Mouse (Mus musculus) cerebellum, postnatal 36 days (tissue): ENCODE data around the gene Tln1.
"Not testable (repeated sequence)": the region's sequence is repeated elsewhere in the genome, so short reads cannot be mapped to it uniquely, and the experiment has no call there.

ENCODE experiments used
- DNase-seq, 2 experiments: peaks; one replicate each; pipeline ENCODE4 v3.0.0; 2021 to 2022; ENCODE audit warnings: mixed read lengths in 2 of 2

The Tln1 gene

DNA sequence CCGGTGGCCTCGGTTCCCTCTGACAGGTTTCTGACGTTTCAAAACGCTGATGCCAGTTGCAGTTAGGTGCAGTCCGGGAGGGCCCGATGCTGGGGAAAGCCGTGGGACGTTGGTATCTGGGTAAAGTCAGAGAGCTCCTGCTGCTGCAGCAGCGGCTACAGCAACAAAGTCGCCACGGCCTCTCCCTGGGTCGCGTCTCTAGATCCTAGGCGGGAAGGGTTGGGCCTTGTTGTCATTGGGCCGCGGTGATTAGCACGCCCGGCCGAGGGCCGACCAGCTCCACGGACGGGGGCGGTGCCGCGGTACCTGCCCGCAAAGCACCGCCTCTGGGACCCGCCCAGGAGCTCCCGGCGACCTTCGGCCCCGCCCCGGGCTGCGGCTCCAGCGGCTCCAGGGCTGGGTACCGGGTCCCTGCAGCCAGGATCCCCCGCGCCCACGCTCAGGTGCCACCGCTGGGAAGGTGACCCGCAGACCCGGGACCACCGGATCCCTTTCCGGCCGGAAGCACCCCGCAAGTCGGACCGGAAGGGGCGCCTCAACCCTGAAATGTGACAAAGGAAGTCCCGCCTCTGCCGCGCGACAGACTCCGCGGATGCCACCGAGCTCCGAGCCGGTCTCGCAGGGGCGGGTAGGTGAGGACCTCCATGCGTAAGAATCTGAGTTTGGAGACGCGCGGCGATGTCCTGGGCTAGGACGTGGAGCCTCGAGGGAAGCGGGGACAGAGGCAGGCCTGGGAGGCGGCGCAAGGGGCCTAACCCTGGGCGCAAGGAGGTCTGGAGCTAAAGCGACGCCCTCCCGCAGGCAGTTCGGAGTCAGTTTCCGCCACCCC lies 16.1 kb upstream of the Tln1 start, which contains the start of the genes Rgp1 and Gba2:
Gene Rgp1, plus strand, starts transcription at position 340 of the 829 bp plus-strand sequence.
Gene Gba2, minus strand, starts transcription at position 498 of the 829 bp plus-strand sequence.
- DNase-seq: peak; percentile 87

DNA sequence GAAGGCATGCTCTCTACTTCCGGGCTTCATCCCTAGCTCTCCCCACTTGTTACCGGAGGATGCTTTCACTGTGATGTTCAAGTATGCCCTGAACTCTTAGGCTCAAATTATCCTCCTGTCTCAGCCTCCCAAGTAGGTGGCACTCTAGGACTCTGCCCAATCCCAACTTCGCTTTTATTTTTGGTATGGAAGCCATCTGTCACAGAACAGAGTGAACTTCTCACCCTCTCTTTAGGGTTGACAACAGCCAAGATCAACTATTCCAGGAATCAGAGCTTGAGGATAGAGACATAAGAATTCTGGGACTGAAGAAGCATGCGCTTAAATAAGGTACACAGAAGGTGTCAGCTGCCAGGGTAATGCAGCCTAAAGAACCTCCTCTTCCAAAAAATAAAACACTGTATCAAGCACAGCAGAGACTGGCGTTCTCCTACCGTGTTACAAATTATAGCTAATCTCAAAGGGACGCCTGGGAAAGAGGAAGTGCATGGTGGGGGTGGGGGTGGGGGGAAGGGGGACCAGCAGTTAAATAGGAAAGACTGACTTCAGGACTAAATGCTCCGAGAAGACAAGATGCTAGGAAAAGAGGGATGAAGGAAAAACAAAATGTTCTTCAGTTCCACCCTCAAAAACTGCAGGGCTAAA lies 14.9 kb upstream of the Tln1 start:
- DNase-seq: no peak

GRCm38 (mm10) chr4:43575356-43575755 lies 12.9 kb upstream of the Tln1 start:
- no peak for DNase-seq

GRCm38 (mm10) chr4:43573561-43573960 lies 11.1 kb upstream of the Tln1 start:
- no peak for DNase-seq

DNA sequence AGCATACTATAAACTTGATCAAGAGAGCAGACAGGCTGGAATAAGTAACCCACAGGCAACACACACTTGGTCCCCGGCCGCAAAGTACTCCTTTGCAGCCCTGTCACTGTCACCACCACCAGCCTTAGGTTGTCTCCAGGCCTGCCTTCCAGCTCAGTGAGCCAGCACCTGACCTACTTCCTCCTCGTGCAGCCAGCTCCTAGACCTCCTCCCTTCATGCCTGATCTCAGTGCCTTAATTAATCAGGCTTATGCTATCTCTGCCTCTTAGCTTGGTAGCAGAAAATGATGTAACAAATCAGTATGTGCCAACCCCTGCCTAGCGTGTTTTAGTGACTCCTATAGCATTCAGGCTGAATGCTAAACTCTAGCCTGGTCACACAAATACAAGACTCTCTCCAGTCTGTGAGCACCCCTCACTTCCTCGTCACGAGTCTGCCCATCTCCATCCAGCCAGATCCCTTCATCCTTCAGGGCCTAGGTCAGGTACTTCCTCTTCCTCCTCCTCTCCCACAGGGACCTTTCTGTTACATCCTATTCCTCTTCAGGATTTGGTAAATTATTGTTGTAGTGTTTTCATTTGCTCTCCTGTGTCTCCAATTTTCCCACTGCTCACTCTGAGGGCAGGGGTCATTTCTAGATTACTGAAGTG lies 9.0 kb upstream of the Tln1 start:
- DNase-seq: no peak

DNA sequence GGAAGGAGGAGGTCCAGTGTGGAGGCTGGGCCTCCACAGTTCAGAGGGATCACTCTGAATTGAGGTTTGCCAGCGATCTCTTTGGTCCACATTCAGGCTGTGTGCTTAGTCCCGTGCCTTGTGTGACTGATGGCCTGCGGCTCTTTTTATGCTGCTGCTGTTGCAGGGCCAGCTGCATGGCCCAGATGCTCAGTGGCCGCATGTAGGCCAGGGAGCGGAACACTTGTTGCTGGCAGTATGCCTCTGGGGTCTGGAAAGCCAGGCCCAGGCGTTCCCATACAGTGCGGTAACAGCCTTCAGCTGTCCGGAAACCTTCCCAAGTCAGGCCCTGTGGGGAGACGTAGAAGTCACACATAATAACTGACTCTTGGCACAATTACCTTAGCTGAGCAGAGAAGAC lies 4.6 kb upstream of the Tln1 start:
- no peak for DNase-seq

DNA sequence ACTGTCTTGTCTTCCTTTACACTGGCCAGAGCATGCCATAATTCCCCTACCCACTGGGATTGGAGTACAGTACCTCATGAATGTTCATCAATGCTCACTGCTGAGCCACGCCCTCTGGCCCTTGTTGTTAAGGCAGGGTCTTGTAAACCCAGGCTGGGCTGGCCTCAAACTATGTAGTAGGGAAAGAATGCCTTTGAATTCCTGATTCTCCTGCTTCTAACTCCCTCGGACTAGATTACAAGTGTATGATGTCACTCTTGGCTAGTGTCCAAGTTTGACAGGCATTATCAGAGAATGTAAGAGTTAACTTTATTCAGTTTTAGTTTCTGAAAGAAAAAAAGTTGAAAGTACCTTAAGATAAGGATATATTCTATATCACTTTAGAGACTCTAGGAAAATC lies 1.7 kb upstream of the Tln1 start:
- no peak for DNase-seq

- DNase-seq: no peak
Observed at GRCm38 (mm10) chr4:43563601-43563875, 1.0 kb upstream of the Tln1 start.

GRCm38 (mm10) chr4:43562769-43563600 lies 494 bp upstream of the Tln1 start:
- no peak for DNase-seq

GRCm38 (mm10) chr4:43561436-43561996 lies 975 bp downstream of the Tln1 start:
- no peak for DNase-seq

GRCm38 (mm10) chr4:43560976-43561375 lies 1.5 kb downstream of the Tln1 start:
- DNase-seq: no peak

- DNase-seq: no peak
Observed at GRCm38 (mm10) chr4:43560243-43560611, 2.3 kb downstream of the Tln1 start.

DNA sequence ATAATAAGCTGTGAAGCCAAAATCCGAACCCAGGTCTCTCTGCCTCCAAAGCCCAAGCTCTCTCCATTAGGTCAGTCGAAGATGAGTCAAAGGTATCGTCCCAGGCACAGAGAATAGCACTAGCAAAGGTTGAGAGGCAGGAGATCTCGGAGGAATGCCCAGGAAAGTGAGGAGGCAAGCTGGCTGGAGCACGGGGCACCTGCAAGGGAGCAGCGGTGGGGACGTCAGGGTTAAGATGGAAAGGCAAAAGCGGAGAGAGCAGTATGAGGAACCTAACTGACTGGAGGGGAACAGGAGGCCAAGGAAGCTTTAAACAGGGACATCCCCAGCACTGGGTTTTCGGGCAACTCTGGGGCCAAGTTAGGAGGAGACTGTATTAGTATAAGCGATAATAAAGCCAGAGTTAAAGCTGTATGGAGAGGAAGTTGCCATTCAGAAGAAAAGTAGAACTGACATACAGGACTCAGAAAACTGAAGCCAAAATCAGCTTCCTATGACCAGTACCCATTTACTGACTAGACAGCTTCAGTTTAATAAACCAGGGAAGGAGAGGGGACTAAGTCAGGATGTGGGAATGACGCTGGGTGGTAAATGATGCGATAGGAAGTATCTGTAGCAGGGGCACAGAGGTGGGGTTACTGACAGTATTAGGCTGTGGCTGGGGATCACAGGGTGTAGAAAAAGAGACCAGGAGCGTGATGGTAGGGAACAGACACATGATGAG lies 2.8 kb downstream of the Tln1 start:
- DNase-seq: no peak

- DNase-seq: no peak
Observed at GRCm38 (mm10) chr4:43558631-43559356, 3.7 kb downstream of the Tln1 start.

GRCm38 (mm10) chr4:43558028-43558630 lies 4.4 kb downstream of the Tln1 start:
- DNase-seq: no peak

- no peak for DNase-seq
Observed at GRCm38 (mm10) chr4:43555926-43556325, 6.6 kb downstream of the Tln1 start.

DNA sequence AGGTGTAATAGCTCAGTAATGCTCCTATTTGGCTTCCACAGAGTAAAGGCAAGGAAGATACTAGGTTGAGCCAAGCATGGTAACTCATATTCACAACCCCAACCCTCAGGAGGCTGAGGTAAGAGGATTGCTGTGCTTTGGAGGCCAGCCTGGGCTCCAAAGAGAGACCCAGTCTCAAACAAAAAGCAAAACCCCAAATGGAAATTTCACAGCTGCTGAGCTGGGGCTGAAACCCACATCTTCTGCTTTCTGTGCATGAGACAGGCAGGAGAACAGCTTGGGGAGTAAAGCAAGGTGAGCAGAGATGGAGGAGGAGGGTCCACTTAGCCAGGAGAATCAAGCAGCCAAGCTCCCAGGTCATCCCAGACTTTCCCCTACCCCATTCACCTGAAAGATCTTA lies 8.6 kb downstream of the Tln1 start:
- no peak for DNase-seq

- DNase-seq: no peak
Observed at GRCm38 (mm10) chr4:43552437-43552836, 10.1 kb downstream of the Tln1 start.

GRCm38 (mm10) chr4:43551854-43552253 lies 10.6 kb downstream of the Tln1 start:
- DNase-seq: not testable (repeated sequence)

DNA sequence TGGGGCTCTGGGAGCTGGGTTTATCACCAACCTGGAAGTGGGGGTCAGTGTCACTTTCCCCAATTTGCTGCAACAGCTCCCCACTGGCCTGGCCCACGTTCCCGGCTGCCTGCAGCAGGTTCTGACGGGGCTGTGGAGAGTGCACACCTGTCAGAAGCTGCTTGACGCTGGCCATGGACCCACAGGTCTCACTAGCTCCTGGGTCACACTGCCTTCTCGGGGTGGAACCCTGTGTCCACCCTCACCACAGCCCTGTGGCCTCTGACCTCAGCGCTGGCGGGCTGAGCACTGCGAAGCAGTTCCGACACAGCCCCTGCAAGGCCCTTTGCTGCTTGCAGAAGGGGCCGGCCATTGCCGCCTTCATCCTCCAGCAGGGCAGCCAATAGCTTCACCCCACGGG lies 13.4 kb downstream of the Tln1 start:
- no peak for DNase-seq

DNA sequence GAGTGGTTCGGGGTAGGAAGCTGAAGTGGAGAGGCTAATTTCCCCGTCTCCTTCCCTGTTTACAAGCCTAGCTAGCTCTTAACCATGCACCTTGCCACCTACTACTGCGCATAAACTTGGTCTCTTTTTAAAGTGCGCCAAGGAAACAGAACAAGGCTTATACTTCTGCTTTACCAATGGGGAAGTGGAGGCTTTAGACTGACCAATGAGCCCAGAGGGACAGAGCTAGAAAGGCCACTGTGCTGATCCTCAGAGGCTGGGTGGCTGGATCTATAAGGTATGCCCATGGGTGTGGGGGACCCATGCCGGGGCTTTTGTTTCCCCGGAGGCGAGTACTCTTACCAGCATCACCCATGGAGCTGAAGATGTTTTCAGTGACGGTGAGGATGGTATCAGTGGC lies 15.3 kb downstream of the Tln1 start:
- DNase-seq: no peak
